Mouse (Mus musculus) monocyte, adult 2 months (primary cell): ENCODE data around the gene Setd7.
A peak's percentile ranks its signal among the peaks of the same experiment; 100 is the strongest.

Source experiments
- DNase-seq, 2 experiments: peaks; one replicate each; pipeline ENCODE4 v3.0.0; 2022; ENCODE audit warnings: low spot score in 2 of 2, low read depth in 1 of 2

Setd7 gene

GRCm38 (mm10) chr3:51517878-51518762, 42.6 kb downstream of the Setd7 start:
- DNase-seq, result peak; percentile 15 to 26

- DNase-seq, result no peak
Measured at GRCm38 (mm10) chr3:51517467-51517866, 43.2 kb downstream of the Setd7 start.

- no peak for DNase-seq
Measured at GRCm38 (mm10) chr3:51511983-51512382, 48.7 kb downstream of the Setd7 start.

GRCm38 (mm10) chr3:51510903-51511302, 49.8 kb downstream of the Setd7 start:
- peak; percentile 16 to 42 for DNase-seq

GRCm38 (mm10) chr3:51505465-51505864, 55.2 kb downstream of the Setd7 start:
- DNase-seq, result no peak

- no peak for DNase-seq
Measured at GRCm38 (mm10) chr3:51504385-51504952, 56.2 kb downstream of the Setd7 start.

GRCm38 (mm10) chr3:51499876-51500275, 60.8 kb downstream of the Setd7 start:
- DNase-seq, result no peak

GRCm38 (mm10) chr3:51498659-51499058, 62.0 kb downstream of the Setd7 start:
- no peak for DNase-seq

GRCm38 (mm10) chr3:51497978-51498377, 62.7 kb downstream of the Setd7 start:
- DNase-seq, result no peak

GRCm38 (mm10) chr3:51495646-51496045, 65.0 kb downstream of the Setd7 start:
- DNase-seq, result no peak

- DNase-seq, result no peak
Measured at GRCm38 (mm10) chr3:51494466-51494865, 66.2 kb downstream of the Setd7 start.

- no peak for DNase-seq
Measured at GRCm38 (mm10) chr3:51493272-51493838, 67.3 kb downstream of the Setd7 start.

- DNase-seq, result no peak
Measured at GRCm38 (mm10) chr3:51490088-51490753, 70.5 kb downstream of the Setd7 start.

- DNase-seq, result no peak
Measured at GRCm38 (mm10) chr3:51486491-51487195, 74.0 kb downstream of the Setd7 start.

- no peak for DNase-seq
Measured at GRCm38 (mm10) chr3:51485347-51485746, 75.3 kb downstream of the Setd7 start.

- no peak for DNase-seq
Measured at GRCm38 (mm10) chr3:51484370-51484769, 76.3 kb downstream of the Setd7 start.

GRCm38 (mm10) chr3:51483741-51484359, 76.8 kb downstream of the Setd7 start, which contains the start of gene Rab33b:
TSS of gene Rab33b (plus strand) at chr3:51483920.
- peak; percentile 91 to 92 for DNase-seq

GRCm38 (mm10) chr3:51482781-51483180, 77.9 kb downstream of the Setd7 start:
- no peak for DNase-seq

GRCm38 (mm10) chr3:51481881-51482280, 78.8 kb downstream of the Setd7 start:
- no peak for DNase-seq

- peak in 1 of 2 experiments; percentile 21 for DNase-seq
Measured at GRCm38 (mm10) chr3:51481059-51481458, 79.6 kb downstream of the Setd7 start.
